Mouse (Mus musculus) retina, postnatal 1 day (tissue): ENCODE measurements around the gene Tsfm.
A peak's percentile ranks its signal among the peaks of the same experiment; 100 is the strongest.
"Not testable (repeated sequence)": the region's sequence is repeated elsewhere in the genome, so short reads cannot be mapped to it uniquely, and the experiment has no call there.

ENCODE experiments used
- DNase-seq: peaks from one replicate; pipeline ENCODE4 v3.0.0-alpha.2; 2012

The Tsfm gene

DNA sequence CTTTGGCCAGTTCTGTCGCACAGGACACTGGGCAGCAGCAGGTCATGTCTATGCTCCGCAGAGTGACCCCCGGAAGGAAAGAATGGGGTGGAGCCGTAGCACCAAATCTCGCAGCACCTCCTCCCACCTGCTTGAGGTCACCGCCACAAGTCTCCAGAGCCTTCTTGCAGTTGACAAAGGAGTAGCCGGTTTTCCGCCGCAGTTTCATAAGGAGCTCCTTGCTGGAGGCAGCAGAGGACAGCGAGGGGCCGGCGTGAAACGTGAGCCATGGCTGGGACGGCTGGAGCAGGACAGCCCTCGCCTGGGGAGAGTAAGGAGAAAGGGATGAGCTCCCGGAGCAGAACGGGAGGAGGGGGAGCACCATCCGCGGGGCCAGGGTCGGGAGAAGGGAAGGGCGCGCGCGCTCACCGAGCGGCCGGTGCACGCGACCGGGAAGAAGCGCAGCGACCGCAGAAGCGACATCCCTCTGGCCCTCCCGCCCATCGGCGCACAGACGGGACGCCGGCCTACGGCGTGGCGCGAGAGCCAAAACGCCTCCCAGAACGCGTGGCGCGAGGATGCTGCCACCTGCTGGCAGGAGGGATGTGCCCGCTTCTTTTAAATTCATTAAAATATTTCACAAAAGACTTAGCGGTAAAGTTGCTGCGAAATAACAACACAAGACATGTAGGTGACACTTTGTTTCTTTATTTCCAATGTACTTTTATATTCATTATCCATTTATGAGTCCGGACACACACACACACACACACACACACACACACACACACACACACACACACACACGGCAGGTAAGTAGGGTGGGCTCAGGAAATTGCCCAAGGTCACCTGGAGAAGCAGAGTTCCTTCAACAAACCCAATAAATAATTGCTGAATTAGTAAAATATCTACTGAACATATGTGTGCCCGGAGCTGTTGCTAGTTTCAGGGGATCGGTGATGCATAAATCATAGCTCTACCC lies at the start of gene Tsfm:
Tsfm (minus strand) TSS at position 505 of the 961 bp plus-strand sequence.
- DNase-seq, result peak; percentile 94

DNA sequence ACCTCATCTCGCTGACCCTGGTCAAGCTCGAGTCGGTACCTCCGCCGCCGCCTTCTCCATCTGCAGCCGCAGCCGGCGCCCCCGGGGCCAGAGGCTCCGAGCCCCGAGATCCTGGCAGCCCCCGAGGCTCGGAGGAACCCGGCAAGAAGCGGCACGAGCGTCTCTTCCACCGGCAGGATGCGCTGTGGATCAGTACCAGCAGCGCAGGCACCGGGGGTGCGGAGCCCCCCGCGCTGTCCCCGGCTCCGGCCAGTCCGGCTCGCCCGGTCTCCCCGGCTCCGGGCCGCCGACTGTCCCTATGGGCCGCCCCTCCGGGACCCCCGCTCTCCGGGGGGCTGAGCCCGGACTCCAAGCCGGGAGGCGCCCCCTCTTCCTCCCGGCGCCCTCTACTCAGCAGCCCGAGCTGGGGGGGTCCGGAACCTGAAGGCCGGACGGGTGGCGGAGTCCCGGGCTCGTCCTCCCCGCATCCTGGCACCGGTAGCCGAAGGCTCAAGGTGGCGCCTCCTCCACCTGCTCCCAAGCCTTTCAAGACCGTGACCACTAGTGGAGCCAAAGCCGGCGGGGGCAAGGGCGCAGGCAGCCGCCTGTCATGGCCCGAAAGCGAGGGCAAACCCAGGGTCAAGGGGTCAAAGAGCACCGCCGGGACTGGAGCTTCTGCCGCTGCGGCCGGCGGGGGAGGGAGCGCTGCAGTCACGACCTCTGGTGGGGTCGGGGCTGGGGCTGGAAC lies 49.2 kb upstream of the Tsfm start:
- DNase-seq, result peak; percentile 58

DNA sequence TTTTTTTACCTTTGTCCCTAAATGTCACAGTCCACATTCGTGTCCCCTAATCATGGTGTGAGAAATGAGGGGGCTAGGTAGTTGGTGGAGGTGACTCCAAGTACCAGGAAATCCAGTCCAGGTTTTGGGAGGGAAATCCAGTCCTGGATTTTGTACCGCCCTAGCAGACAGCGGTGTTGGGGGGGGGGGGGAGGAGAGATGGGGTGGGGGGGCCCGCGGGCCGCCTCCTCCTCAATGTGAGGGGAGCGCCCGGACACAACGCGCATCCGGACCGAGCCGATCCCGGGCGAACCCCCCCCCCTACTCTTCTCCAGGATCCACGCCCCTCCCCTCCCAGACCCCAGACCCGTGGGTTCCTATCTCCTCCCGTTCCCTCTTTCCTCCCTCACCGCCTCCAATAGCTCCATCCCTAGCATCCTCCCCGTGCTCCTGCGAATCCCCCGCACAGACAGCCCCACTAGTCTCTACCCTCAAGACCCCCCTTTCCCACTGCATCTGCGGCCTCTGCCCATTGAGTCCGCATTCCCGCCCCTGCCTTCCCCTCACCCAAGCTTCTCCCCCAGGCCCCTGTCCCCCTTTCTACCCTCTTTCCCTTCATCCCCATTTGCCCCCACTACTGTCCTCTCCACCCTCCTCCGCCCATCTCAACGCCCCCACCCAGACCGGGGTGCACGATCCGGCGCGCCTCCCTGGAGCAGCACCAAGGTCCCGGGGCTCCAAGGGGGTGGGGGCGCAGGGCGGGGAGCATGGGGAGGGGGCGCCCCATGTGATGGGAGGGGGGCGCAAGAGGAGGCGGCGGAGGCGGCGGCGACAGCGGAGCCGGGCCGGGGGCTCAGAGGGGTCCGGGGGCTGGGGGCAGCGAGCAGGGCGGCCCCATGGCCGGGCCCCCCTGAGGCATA lies 48.3 kb upstream of the Tsfm start:
- DNase-seq, result peak; percentile 81

DNA sequence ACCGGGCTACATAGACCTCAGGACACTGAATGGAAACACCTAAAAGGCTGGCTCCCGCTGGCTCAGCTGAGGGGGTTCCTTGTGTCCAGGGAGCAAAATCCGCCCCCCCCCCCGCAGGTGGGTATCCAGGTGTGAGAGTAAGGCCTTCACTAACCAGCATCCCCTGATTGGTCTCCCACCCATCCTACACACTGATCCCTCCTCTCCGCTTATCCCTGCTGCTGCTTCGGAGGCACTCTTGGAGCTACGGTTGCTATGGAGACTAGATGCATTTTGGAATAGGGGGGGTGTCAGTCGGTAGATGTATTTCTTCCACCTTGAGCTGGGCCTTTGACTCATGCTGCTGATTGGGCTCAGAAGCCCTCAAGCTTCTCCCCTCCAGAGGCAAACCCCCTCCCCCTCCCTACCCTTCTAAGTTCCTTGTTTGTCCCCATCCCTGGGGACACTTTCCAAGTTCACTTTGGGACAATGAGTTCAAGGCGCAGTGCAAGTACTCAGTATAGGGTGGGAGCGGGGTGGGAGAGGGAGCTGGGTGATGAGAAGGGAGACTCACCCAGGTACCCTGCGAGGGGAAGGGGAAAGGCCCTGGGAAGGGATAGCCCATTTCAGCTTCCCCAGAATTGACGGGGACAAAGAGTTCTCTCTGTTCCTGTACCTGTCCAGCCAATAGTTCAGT lies 47.5 kb upstream of the Tsfm start:
- peak; percentile 56 for DNase-seq

DNA sequence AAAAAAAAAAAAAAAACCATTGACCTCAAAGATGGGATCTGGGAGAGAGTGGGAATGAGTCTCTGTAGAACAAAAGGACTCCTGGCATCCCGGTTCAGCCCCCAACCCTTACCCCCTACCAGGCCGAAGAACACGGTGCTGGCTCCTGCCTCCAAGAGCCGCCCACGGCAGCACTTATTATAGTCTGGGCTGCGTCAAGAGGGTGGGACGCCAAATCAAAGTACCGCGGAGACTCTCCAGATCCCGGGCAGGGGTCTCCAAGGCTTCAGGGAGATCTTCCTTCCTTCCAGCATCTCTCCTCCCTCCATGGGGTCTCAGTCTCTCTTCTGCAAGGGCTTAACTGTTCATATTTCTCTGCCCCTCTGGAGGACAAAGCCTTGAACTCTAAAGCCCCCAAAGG lies 46.9 kb upstream of the Tsfm start:
- DNase-seq, result no peak

DNA sequence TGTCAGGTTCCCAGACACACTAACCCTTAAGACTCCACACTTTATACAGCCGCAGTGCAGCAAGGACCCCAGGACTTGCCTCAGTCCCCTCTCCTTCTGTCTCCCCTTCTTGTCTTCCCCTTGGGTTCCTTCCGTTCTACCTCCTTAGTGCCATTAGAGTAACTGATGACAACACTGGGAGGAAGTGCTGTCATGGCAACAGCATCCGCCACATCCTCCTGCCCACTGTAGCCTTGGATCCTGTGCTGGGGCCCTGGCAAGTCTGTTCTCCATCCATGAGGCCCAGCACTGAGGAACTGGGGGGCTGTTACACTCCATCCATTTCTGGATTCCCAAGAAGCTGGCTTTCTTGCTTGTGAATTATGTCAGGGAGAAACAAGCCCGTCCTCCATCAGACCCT lies 45.4 kb upstream of the Tsfm start:
- no peak for DNase-seq

DNA sequence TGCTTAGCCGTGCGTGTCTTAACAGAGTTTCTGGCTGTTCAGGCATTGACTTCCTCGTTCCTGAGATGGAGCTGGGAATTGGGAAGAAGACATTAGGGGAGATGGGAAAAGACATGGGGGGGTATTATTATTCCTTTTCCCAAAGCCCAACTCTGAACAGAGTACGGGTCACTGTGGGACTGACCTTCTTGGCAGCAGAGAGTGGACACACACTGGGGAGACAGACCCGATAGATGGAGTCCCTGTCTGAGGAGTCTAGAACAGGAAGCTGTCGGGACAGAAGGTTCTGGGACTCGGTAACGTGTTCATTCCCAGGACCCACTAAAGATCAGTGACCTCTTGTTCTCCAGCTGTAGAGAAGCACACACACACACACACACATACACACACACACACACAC lies 45.0 kb upstream of the Tsfm start:
- no peak for DNase-seq

DNA sequence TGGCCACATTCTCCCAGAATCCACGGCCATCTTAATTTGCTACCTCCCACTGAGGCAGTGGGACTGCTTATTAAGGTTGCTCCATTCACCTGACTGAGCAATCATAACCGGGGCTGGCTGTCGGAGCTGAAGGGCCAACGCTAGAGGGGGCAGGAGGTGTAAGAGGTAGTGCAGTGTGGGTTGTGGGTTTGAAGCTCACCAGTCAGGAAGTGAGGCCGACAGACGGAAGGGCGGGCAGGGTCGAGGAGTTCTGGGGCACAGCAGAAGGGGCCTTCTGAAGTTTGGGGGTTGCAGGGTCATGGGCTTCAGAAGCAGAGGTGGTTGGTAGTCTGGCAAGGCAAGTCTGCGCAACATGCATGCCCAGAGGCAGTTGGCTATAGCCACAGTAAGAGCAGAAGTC lies 44.4 kb upstream of the Tsfm start, which contains the start of gene Agap2:
Agap2 (plus strand) TSS at position 205 of the 400 bp plus-strand sequence.
- DNase-seq, result no peak

DNA sequence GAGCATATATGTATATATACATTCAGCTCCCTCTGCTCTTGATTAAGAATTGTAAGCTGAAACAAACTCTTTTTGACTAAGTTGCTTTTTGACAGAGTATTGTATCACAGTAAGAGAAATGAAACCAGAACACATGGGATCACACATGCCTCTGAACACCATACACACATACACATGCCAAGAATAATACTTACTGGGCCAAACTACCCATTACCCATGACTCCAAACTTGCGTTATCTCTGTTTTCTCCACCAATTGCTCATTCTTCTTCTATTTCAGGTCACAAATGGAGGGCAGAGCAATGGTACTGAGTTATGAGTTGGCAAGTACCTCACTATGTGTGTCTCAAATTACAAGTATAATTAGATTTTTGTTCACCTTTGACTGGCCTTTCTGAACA lies 43.3 kb upstream of the Tsfm start:
- no peak for DNase-seq

DNA sequence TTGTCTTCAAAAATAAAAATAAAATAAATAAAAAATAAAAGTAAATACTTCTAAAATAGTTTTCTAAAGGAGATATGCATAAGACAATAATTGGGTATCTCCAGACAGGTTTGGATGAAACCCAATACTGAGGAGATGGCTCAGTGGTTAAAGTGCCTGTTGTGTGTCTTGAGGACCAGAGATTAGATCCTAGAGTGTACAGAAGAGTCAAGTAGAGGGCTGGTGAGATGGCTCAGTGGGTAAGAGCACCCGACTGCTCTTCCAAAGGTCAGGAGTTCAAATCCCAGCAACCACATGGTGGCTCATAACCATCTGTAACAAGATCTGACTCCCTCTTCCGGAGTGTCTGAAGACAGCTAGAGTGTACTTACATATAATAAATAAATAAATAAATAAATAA lies 42.3 kb upstream of the Tsfm start:
- DNase-seq, result not testable (repeated sequence)

DNA sequence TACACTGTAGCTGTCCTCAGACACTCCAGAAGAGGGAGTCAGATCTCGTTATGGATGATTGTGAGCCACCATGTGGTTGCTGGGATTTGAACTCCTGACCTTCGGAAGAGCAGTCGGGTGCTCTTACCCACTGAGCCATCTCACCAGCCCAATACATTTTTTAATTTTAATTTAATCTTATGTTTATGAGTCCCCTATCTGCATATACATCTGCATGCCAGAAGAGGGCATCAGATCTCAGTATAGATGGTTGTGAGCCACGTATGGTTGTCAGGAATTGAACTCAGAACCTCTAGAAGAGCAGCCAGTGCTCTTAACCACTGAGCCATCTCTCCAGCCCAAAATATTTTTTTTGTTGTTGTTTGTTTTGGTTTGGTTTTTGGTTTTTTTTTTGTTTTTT lies 41.6 kb upstream of the Tsfm start:
- DNase-seq, result not testable (repeated sequence)

DNA sequence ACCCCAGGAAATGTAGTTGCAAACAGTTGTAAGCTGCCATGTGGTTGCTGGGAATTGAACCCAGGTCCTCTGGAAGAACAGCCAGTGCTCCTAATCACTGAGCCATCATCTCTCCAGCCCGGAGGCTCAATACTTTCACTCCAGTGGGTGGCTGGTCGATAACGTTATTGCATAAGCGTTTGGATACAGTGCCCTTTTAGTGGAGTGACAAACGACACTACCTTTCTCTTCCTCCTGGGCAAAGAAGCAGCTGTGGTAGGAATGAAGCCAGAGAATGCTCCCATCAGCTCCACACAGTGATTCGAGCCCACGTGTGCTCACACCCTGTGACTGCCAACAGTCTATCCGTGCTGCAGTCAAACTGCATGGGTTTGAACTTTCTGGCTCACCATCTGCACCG lies 40.6 kb upstream of the Tsfm start:
- no peak for DNase-seq

DNA sequence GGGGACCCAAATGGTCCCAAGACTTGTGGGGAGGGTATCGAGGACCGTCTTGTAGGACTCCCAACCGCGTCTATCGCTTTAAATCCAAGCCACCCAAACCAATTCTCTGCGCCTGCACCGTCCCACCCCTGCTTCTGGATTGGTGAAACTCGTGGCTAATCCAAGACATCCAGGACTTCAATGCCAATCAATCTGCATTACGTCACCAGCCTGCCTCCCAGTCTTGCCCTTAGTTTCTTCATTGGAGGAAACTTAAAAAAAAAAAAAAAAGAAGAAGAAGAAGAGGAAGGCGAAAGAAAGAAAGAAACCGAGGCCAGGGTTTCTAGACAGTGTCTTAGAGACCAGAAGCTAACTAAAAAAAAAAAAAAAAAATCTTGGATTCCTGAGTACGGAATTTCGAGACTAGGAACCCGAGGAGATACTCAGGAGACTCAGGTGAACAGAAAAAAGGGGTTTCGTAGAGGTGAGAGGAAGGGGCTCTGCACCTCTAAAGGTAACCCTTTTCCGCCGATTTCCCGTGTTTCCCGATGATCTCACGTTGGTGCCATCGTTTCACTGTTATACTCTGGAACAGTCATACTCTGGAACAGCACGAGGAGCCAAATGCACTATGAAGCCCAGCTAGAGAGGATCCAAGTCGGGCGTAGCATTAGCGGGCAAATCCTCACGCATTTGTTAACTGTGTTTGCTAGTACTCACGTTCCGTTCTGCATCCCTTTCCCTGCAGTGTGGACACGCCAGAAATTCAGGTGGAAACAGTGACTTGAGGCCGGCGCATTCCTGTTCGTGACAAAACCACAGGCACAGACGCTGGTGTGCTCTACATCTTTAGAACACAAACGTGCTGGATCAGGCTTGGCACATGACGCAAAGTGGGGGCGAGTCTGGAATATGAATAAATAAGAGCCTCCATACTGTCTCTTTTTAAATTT lies 39.8 kb upstream of the Tsfm start, which contains the start of gene Tspan31:
Tspan31 (minus strand) TSS at position 75 of the 932 bp plus-strand sequence.
- DNase-seq, result peak; percentile 97

DNA sequence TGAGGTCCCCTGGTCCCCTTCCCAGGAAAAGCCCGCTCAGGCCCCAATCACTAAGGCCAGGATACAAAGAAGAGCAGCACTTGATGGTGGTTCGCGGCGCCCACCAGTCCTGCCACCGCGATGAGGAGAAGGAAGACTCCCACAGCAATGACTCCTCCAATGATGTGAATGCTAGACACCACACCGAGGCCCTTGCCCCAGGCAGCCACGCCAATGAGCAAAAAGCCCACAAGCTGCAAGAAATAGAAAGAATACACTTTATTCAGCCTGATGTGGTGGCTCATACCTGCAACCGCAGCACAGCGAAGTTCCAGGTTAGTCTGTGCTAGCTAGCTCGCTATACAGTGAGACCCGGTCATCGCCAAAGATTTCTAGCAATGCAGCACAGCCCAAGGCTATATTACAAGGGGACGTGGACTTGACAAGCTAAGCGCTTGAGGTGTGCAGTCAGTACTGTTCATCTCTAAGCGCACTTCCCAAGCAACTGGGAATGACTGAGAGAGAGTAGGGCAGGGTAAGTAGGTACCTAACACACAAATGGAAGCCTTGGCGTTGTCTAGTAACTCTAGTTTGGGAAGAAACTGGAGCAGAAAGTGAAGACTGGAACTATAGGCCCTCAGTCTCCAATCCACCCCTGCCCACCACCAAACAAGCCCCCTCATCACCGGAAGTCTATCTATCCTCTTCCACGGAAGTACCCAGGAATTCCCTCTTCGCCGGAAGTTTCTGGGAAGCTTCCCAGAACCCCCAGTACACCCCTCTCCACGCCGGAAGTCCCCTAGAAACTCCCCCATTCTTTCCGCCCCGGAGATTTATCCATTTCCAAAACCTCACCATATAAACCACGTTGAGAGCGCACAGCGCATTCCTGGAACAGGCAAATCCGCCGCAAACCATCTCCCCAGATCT lies 38.9 kb upstream of the Tsfm start:
- no peak for DNase-seq

DNA sequence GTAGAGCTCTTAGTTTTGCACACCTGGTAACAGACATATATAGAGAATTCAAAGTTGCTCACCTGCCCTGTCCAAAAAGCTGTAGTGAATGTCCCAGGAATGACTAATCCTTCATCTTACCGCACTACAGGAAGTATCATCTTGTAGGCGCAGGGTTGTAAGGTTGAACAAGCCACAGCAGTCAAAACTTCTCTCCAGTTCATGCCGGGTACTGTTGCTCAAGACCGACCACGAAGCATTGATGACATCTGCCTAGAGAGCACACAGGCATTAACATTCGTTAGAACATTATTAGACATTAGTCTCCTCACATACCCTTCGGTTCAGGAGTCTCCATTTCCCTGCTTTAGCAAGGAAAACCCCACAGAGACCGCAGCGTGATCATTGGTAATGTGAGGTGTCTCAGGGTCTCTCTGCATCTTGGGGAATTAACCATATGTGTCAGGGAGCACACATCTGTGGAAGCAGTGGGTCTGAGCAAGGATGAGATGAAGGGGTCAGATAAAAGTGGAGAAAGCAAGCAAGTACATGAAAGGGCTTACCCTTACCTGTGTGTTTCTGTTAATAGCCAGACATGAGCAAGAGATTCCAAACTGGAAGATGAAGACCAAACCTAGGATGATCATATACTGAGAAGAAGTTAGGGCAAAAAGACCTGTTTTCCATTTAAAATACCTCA lies 37.9 kb upstream of the Tsfm start:
- DNase-seq, result no peak

DNA sequence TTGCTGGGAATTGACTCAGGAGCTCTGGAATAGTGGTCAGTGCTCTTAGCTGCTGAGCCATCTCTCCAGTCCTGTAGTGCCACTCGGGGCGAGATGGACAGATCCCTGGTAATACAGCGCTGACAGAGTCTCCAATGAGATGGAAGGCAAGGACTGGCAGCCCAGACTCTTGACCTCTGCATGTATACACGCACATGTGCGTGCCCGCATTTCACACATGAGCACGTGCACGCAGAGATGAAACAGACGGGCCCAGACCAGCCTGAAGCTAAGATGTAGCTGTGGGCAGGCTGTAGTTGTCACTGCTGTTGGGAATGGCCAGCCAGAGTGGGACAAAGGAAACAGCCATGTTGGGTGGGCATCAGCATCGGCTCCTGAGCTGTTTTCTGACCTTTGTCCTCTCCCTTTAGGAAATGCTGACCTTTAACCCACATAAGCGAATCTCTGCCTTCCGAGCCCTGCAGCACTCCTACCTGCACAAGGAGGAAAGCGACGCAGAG lies 35.9 kb upstream of the Tsfm start:
- DNase-seq, result no peak

DNA sequence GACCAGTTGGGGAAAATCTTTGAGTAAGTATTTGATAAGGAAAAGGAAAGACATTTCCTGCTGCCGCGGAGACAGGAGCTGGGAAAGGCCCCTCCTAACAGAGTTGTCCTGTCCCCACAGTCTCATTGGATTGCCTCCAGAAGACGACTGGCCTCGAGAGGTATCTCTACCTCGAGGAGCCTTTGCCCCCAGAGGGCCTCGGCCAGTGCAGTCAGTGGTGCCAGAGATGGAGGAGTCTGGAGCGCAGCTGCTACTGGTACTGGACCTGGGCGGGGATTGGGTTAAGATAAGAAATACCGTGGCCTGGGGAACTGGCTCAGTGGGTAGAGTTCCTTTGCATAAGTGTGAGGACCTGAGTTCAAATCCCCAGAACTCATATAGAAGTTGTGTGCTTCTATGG lies 35.3 kb upstream of the Tsfm start:
- no peak for DNase-seq

DNA sequence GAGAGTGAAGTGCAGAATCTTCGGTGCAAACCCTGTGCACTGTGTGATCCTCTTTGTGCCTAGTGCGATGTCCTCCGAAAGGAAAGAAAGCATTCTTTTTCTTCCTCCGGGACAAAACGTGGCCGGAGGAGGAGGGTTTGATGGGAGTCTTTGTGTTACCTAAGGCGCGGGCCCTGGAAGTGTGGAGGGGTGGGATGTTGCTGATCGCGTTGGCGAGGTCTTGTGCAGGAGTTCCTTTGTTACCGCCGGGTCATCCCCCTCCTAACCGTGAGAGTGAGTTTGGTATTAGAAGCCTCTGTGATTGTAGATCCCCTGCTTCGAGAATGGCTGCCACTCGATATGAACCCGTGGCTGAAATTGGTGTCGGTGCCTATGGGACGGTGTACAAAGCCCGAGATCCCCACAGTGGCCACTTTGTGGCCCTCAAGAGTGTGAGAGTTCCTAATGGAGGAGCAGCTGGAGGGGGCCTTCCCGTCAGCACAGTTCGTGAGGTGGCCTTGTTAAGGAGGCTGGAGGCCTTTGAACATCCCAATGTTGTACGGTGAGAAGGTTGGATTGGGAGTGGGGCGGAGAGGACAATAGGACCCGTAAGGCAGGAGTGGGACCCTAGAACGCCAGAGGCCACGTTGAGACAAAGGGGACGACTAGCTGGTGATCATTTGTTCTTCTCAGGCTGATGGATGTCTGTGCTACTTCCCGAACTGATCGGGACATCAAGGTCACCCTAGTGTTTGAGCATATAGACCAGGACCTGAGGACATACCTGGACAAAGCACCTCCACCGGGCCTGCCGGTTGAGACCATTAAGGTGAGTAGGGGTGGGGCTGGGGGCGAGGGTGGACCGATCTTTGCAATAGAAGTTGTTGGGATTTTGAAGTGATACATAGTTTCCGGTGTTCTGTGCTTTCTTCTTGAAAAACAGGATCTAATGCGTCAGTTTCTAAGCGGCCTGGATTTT lies 33.6 kb upstream of the Tsfm start:
- no peak for DNase-seq
